Mouse (Mus musculus) NIH3T3 (cell line): ENCODE data around the gene Gmds.

Experiments
- DNase-seq: peaks from one replicate; pipeline ENCODE4 v3.0.0-alpha.2; 2012; ENCODE audit warnings: low read depth

The Gmds gene

GRCm38 (mm10) chr13:31782063-31782462, 556.5 kb downstream of the Gmds start:
- no peak for DNase-seq

GRCm38 (mm10) chr13:31780299-31780698, 558.2 kb downstream of the Gmds start:
- no peak for DNase-seq

GRCm38 (mm10) chr13:31779281-31779981, 559.1 kb downstream of the Gmds start:
- no peak for DNase-seq

DNA sequence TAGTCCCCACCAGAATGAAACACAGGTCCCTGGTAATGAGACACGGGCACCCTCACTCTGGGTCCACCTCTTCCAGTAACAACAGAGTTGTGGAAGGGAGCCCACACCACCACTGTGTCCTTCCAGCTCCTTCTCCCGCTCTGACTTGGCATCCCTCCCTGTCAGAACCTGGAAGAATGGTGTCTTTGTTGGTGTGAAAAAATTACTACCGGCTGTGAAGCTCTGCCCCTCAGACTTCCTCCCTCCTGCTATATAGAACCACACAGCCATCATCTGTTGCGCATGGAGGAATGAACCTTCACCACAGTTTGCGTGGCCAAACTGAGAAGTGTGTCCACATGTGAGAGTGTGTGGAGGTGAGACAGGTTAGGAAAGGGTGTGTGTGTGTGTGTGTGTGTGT, 562.8 kb downstream of the Gmds start:
- DNase-seq = peak; percentile 37

- DNase-seq = no peak
These were observed 565.7 kb downstream of the Gmds start for GRCm38 (mm10) chr13:31772882-31773281.
